Mouse (Mus musculus) liver, embryonic 13.5 days (tissue): ENCODE data around the gene G3bp1. TPM values are rescaled to one million over a fixed set of nuclear protein-coding genes. Genes with fewer than 3 reads are reported as not detected.

Source experiments
- ATAC-seq: fragments of 200-750 bp; cut with Nextera tagmentation; 2 replicates; pipeline ENCODE4 v1.8.0; 2017; ENCODE audit warnings: low read depth, mild to moderate bottlenecking, moderate number of reproducible peaks, moderate library complexity
- DNase-seq: peaks from one replicate; pipeline ENCODE4 v3.0.0; 2022
- H3K27ac ChIP-seq: fragments of 300-500 bp; sonication (generic); 2 replicates; pipeline ENCODE4 v1.5.1; 2015; ENCODE audit warnings: moderate library complexity, mild to moderate bottlenecking, inconsistent platforms
- H3K27me3 ChIP-seq: fragments of 300-500 bp; sonication (generic); 2 replicates; pipeline ENCODE4 v1.6.1; 2015; ENCODE audit warnings: mild to moderate bottlenecking, inconsistent platforms
- H3K36me3 ChIP-seq: fragments of 300-500 bp; sonication (generic); 2 replicates; pipeline ENCODE4 v1.6.1; 2015; ENCODE audit warnings: mild to moderate bottlenecking, inconsistent platforms
- H3K4me1 ChIP-seq: fragments of 300-500 bp; sonication (generic); replicated peaks from 2 replicates; pipeline ENCODE4 v1.6.1; 2015; ENCODE audit warnings: inconsistent platforms
- H3K4me2 ChIP-seq: fragments of 300-500 bp; sonication (generic); 2 replicates; pipeline ENCODE4 v1.6.1; 2015; ENCODE audit warnings: inconsistent platforms, mild to moderate bottlenecking, moderate library complexity
- H3K4me3 ChIP-seq: fragments of 300-500 bp; sonication (generic); replicated peaks from 2 replicates; pipeline ENCODE4 v1.5.1; 2015; ENCODE audit warnings: mild to moderate bottlenecking, inconsistent platforms
- H3K9ac ChIP-seq: fragments of 300-500 bp; sonication (generic); 2 replicates; pipeline ENCODE4 v1.6.1; 2015; ENCODE audit warnings: mild to moderate bottlenecking, inconsistent platforms
- H3K9me3 ChIP-seq: fragments of 300-500 bp; sonication (generic); replicated peaks from 2 replicates; pipeline ENCODE4 v1.6.1; 2016; ENCODE audit warnings: inconsistent platforms
- WGBS: fragments of 180-500 bp; shearing (Covaris S2); methylation state at CpG from one replicate; pipeline ENCODE4 v1.1.7; 2015; ENCODE audit not compliant: insufficient replicate concordance; 5-methylcytosine and 5-hydroxymethylcytosine counted together
- polyA plus RNA-seq: library from polyadenylated mRNA; unstranded; fragments of >200 nt; fragmentation: Nextera tagmentation; extraction: Ambion mirVana; gene quantifications from 2 replicates; pipeline ENCODE4 v1.2.1, GENCODE M21; 2015

Gene G3bp1
- 96.5 and 114 TPM in 2 replicates for polyA plus RNA-seq

DNA sequence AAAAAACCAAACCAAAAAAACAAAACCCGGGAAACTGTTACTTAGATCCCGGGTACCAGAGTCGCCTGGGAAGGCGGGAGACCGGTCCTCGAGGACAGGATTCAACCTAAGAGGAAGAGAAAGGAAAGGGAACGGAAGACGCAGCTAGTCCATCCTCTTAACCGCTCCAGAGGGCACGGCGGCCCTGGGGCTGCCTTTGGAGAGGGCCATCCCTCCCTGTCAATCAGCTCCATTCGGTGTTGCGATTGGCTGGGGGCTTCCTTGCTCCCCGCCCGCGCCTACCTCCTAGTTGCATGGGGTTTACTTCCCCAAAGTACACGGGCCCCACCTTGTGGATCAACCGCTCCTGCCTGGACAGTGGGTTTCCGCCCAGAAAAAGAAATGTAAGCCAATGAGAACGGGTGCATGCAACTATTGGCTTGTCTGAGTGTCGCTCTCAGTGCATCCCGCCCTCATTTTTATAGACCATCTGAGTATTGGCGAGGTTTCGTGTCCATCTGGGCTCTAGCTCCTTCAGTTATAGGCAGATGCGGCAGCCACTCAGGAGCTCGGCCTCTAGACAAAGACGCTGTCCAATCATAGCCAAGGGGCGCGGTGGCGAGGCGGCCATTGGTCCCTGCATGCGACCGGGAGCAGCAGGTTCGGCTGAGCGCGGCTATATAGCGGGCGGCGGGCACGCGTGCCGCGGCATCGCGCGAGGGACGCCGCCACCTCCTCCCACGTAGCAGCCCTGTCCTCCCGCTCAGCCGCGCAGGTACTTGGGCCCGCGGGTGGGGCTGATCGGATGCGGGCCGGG lies at the start of gene G3bp1:
Gene G3bp1 (plus strand): TSS at position 638 of the 796 bp plus-strand sequence.
- peaks cover 57% of the 10 kb centered on the region for H3K4me1 ChIP-seq
- no peaks in the 10 kb centered on the region for H3K9me3 ChIP-seq
- no peaks in the 10 kb centered on the region for H3K27me3 ChIP-seq
- DNase-seq (peak; percentile 99), ATAC-seq (peak; percentile 93)
- peak within 1 kb of the TSS; percentile 96 for H3K9ac ChIP-seq
- peak within 1 kb of the TSS; percentile 93 for H3K27ac ChIP-seq
- WGBS: under 1% methylated on average over 56 of the region's 57 CpGs
- H3K4me2 ChIP-seq: peak within 1 kb of the TSS; percentile 80
- peaks cover 20% of the 10 kb centered on the region for H3K36me3 ChIP-seq
- peak within 1 kb of the TSS; percentile 96 for H3K4me3 ChIP-seq

DNA sequence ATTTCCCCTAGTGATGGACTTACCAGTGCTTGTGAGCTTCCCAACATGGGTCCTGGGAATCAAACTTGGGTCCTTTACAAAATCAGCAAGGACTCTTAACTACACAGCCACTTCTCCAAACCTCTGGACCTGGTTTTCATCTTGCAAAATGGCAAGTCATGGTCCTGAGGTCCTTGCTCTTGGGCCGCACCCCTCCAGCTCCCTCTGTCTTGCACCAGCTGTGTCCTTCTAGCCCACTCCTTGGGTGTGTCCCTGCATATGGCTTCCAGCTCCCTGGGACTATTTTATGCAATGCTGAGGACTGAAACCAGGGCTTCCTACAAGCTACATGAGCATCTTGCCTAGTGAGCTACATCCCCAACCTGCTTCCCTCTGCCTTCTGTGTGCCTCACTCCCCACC lies 46.5 kb upstream of the G3bp1 start, which contains the start of gene Sparc:
Gene Sparc (minus strand): TSS at position 206 of the 400 bp plus-strand sequence.
- Histone ChIP-seq H3K27ac (no peak within 1 kb of the TSS; the same call in 1 of the 2 replicates), H3K4me3 (no peak within 1 kb of the TSS), H3K36me3 (no peaks in the 10 kb centered on the region), H3K27me3 (peaks cover 11% of the 10 kb centered on the region; the same call in 1 of the 2 replicates), H3K9me3 (no peaks in the 10 kb centered on the region), H3K9ac (no peak within 1 kb of the TSS), H3K4me2 (no peak within 1 kb of the TSS), H3K4me1 (peaks cover 24% of the 10 kb centered on the region)
- ATAC-seq (no peak), DNase-seq (no peak)
- WGBS: 82% methylated on average over 1 of the region's 1 CpGs

DNA sequence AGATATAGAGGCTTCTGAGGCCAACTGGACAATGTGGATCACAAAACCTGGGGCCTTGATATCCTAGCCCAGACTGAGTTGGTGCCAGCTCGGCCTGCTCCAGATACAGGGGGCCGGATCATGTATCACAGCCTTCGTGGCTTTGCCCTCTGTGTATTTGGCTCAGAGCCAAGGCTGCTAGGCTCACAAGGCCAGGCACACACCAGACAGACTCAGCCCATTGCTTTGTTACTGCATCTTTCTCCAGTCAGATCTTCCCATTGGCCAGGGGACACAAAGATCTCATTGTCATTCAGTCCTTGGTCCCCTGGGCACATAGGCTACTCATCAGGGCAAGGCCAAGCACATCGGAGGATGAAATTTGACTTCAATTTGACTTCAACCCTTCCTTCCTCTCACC lies 45.7 kb upstream of the G3bp1 start:
- no peak for DNase-seq
- peaks cover 21% of the 10 kb centered on the region for H3K4me1 ChIP-seq

DNA sequence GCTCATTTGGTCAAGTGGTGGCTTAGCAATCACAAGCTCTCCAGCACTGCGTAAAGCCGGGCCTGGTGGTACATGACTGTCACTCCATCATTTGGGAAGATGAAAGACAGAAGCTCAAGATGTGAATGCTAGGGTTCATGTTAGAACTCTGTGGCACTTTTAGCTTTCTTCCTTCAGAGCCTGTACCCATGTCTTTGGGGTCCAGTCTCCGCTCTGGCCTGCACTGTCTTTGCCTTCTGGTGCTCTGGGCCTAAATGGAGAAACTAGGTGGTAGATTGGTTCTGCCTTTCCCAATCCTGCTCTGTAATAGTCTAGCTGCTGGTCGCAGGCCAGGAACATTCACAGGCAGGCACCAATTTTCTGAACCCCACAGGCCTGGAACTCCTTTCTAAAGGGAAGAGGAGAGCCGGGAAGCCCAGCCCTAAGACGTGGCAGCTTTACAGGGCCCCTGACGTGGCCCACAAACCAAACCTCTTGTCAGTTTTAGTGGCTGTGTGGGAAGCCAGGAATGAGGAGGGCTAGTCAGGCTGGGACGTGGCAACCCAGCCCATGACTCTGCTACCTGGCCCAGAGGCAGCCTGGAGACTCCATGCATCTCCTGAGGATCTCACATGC lies 44.6 kb upstream of the G3bp1 start:
- Histone ChIP-seq H3K27ac (no peak overlapping the region), H3K4me1 (peaks cover 17% of the 10 kb centered on the region), H3K4me3 (no peak overlapping the region), H3K9ac (no peak overlapping the region), H3K27me3 (no peaks in the 10 kb centered on the region), H3K4me2 (no peak overlapping the region), H3K36me3 (no peaks in the 10 kb centered on the region), H3K9me3 (no peaks in the 10 kb centered on the region)
- WGBS: 57% methylated on average over 8 of the region's 8 CpGs
- ATAC-seq: no peak
- no peak for DNase-seq

More for the DNA sequence above, 45.7 kb upstream of the G3bp1 start:
- H3K27ac ChIP-seq: no peak overlapping the region; the same call in 1 of the 2 replicates
- no peak overlapping the region for H3K9ac ChIP-seq
- H3K4me2 ChIP-seq: no peak overlapping the region
- H3K9me3 ChIP-seq: no peaks in the 10 kb centered on the region
- ATAC-seq: no peak
- WGBS: 48% methylated on average over 4 of the region's 4 CpGs
- no peaks in the 10 kb centered on the region for H3K36me3 ChIP-seq
- no peak overlapping the region for H3K4me3 ChIP-seq
- peaks cover 8% of the 10 kb centered on the region; the same call in 1 of the 2 replicates for H3K27me3 ChIP-seq

DNA sequence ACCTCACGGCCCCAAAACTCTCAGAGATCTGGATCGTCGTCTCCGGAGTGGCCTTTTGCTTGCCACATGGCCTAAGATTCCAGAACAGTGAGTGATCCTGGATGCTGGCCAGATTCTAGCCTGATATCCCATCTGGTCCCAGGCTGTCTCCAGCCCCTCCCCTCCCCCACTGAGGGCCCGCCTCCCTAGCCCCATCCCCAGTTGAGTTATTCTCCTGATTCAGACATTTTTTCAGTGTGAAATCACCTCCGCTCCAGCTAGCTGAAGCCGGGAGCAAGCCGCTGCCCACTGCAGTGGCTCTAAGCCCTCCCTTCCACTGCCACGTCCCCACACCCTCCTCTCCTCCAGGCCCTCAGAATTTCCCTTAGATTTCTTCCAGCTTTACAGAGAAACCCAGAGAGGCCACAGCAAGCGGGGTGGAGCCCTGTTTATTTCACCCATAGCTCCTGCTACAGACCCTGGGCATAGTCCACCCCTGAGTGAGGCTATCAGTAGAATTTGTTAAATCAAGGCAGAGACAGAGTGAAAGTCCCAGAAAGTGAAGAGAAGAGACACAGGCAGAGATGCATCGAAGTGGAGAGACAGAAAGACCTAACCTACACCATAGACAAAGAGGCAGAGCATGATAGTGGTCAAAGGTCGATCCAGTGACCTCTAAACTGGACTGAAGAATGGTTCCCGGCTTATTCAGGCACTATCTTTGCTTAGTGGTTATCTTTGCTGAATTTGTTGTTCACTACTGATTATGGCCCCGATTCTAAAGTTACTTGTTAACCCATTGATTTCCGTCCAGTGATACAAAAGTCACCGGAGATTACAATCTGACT lies 41.1 kb upstream of the G3bp1 start:
- peaks cover 6% of the 10 kb centered on the region for H3K4me1 ChIP-seq
- H3K4me2 ChIP-seq: no peak overlapping the region
- H3K27me3 ChIP-seq: no peaks in the 10 kb centered on the region
- no peaks in the 10 kb centered on the region for H3K9me3 ChIP-seq
- WGBS: 38% methylated on average over 16 of the region's 16 CpGs
- ATAC-seq (peak; percentile 64), DNase-seq (no peak)
- H3K36me3 ChIP-seq: no peaks in the 10 kb centered on the region
- H3K9ac ChIP-seq: no peak overlapping the region
- peak overlapping the region; percentile 67 for H3K27ac ChIP-seq
- H3K4me3 ChIP-seq: no peak overlapping the region

DNA sequence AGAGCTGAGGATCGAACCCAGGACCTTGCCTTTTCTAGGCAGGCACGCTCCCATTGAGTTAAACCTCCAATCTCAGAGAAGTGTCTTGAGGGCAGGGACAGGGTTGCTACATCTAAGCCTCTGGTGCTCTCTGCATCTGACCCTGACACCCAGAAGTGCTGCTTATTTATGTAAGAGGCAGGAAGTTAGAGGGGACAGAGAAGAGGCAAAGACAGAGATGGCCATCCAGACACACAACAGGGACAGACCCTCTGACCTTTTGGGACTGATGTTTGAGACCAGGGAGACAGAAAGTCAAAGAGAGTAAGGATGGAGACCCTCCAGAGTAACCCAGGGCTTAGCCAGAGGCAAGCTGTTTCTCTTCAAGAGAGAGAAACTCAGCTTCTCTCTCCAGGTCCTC lies 39.5 kb upstream of the G3bp1 start:
- no peak overlapping the region for H3K9ac ChIP-seq
- no peak overlapping the region for H3K27ac ChIP-seq
- H3K4me3 ChIP-seq: no peak overlapping the region
- no peaks in the 10 kb centered on the region; the same call in 1 of the 2 replicates for H3K4me1 ChIP-seq
- DNase-seq: no peak
- no peak overlapping the region for H3K4me2 ChIP-seq
- WGBS: 75% methylated on average over 2 of the region's 2 CpGs
- no peaks in the 10 kb centered on the region for H3K36me3 ChIP-seq
- ATAC-seq: no peak
- no peaks in the 10 kb centered on the region for H3K9me3 ChIP-seq
- H3K27me3 ChIP-seq: no peaks in the 10 kb centered on the region

DNA sequence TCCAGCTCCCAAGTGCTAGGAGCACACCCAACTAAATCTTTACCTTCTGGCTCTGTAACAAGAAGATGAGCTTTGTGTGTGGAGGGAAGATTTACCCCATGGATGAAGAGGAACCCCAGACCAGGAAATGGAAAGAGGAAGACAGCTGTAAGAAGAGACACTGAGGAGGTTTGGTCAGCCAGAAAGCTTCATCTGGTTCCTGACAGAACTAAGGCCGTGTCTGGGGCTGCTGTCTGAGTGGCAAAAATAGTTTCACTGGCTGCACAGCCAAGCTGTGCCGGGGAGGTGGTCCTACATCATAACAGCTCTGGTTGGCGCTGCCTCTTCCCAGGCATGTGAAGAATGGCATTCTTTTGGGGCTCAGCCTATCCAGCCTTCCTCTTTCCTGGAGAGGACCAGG lies 36.5 kb upstream of the G3bp1 start:
- Histone ChIP-seq H3K9ac (no peak overlapping the region), H3K27me3 (no peaks in the 10 kb centered on the region), H3K9me3 (no peaks in the 10 kb centered on the region), H3K27ac (no peak overlapping the region), H3K4me2 (no peak overlapping the region), H3K4me3 (no peak overlapping the region), H3K36me3 (no peaks in the 10 kb centered on the region), H3K4me1 (no peaks in the 10 kb centered on the region; the same call in 1 of the 2 replicates)
- 18% methylated on average over 3 of the region's 3 CpGs for WGBS
- ATAC-seq: no peak
- no peak for DNase-seq

DNA sequence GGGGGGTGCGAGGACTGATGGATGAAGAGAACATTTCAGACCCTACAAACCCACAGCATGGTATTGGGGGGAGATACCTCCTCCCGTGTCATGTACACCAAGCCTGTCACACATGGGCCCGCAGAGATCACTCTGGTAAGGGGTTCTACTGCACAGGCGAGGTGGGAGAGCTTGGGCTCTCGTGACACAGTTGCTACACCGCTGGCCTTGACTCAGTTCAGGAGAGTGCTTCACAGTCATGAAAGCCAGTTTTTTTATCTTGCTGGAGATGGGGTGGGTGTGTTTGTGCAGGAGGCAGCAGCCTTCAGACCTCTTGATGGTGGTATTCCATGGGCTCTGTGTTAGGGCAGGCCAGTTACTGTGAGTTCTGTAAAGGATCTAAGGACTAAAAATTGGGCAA lies 33.4 kb upstream of the G3bp1 start:
- 64% methylated on average over 6 of the region's 6 CpGs for WGBS
- Histone ChIP-seq H3K9me3 (no peaks in the 10 kb centered on the region), H3K4me2 (no peak overlapping the region), H3K27ac (no peak overlapping the region), H3K27me3 (no peaks in the 10 kb centered on the region), H3K4me1 (no peaks in the 10 kb centered on the region), H3K36me3 (no peaks in the 10 kb centered on the region), H3K4me3 (no peak overlapping the region), H3K9ac (no peak overlapping the region)
- ATAC-seq (no peak), DNase-seq (no peak)

DNA sequence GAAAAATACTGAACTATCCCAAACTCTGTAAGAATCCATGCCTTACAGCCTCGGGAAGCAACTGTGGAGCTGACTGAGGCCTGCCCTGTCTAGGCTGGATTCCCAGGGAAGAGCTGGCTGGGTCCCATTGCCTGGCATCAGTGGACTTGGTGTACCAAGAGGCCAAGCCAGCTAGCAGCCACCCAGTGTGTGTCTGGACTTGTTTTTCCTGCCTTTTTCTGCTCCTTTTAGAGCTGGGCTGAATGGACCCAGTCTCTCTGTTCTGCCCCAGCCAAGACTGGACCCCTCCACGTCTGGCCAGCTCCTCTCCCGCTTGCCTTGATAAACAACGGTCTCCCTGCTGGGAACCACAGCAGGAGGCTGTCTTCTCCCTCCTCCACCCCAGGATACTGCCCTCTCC lies 31.5 kb upstream of the G3bp1 start:
- 68% methylated on average over 4 of the region's 4 CpGs for WGBS
- H3K27ac ChIP-seq: no peak overlapping the region
- no peak overlapping the region for H3K4me2 ChIP-seq
- no peaks in the 10 kb centered on the region for H3K9me3 ChIP-seq
- ATAC-seq (no peak), DNase-seq (no peak)
- H3K4me3 ChIP-seq: no peak overlapping the region
- no peaks in the 10 kb centered on the region for H3K27me3 ChIP-seq
- H3K4me1 ChIP-seq: no peaks in the 10 kb centered on the region
- H3K9ac ChIP-seq: no peak overlapping the region
- H3K36me3 ChIP-seq: no peaks in the 10 kb centered on the region

DNA sequence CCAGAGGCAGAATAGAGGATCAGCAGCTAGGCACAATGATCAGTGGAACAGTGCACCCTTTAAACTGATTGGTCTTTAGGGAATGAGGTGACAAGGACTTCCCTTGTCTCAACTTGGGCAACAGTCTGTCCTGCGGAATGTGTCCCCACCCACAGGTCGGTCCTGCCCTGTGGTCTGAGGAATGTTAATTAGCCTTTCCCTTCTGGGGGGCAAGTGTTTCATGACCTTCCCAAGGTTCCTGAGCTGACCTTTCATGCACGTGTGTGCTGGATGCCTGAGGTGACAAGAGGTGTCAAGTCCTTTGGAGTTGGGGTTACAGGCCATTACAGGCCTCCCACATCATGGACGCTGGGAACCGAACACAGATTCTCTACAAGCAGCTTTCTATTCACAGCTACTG lies 29.8 kb upstream of the G3bp1 start:
- no peaks in the 10 kb centered on the region for H3K4me1 ChIP-seq
- no peak overlapping the region for H3K4me2 ChIP-seq
- H3K9me3 ChIP-seq: no peaks in the 10 kb centered on the region
- no peak overlapping the region for H3K27ac ChIP-seq
- DNase-seq (no peak), ATAC-seq (no peak)
- no peaks in the 10 kb centered on the region for H3K36me3 ChIP-seq
- no peak overlapping the region for H3K9ac ChIP-seq
- 65% methylated on average over 5 of the region's 5 CpGs for WGBS
- H3K27me3 ChIP-seq: no peaks in the 10 kb centered on the region
- no peak overlapping the region for H3K4me3 ChIP-seq

DNA sequence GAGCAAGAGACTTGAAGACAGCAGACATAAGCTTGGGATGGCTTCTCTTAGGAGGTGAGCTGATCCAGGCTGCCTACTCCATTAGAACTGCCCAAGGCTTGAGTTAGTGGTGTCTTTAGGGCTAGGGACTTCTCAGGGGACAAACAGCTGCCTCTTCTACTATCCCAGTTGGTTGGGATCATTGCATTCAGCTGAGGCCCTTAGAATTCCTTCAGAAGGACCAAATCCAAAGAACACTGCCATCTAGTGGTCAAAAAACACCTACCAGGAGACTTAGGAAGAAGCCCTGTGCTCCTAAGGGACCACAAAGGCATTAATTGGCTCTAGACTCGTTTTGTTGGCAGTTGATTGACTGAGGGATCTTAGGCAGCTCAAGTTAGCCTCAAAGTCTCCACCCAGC lies 24.7 kb upstream of the G3bp1 start:
- no peak for ATAC-seq
- Histone ChIP-seq H3K4me2 (no peak overlapping the region), H3K27ac (no peak overlapping the region), H3K27me3 (no peaks in the 10 kb centered on the region), H3K9me3 (no peaks in the 10 kb centered on the region), H3K4me3 (no peak overlapping the region), H3K9ac (no peak overlapping the region), H3K4me1 (0 out of 2 replicates have a peak, but pooled peaks cover 8% of the 10 kb centered on the region), H3K36me3 (peaks cover 22% of the 10 kb centered on the region)
- no peak for DNase-seq
- 8% methylated on average over 1 of the region's 1 CpGs for WGBS
